Mouse (Mus musculus) liver, postnatal 0 days (tissue): ENCODE data around the gene Necab3.

Source experiments
- CTCF ChIP-seq: sonication (generic); IDR thresholded peaks from 2 replicates; pipeline ENCODE4 v1.5.1; 2016; ENCODE audit warnings: antibody characterized with exemption, low read depth
- EP300 ChIP-seq: IDR thresholded peaks from 2 replicates; pipeline ENCODE4 v1.6.1; 2016; ENCODE audit warnings: antibody characterized with exemption, low read depth, mild to moderate bottlenecking

DNA sequence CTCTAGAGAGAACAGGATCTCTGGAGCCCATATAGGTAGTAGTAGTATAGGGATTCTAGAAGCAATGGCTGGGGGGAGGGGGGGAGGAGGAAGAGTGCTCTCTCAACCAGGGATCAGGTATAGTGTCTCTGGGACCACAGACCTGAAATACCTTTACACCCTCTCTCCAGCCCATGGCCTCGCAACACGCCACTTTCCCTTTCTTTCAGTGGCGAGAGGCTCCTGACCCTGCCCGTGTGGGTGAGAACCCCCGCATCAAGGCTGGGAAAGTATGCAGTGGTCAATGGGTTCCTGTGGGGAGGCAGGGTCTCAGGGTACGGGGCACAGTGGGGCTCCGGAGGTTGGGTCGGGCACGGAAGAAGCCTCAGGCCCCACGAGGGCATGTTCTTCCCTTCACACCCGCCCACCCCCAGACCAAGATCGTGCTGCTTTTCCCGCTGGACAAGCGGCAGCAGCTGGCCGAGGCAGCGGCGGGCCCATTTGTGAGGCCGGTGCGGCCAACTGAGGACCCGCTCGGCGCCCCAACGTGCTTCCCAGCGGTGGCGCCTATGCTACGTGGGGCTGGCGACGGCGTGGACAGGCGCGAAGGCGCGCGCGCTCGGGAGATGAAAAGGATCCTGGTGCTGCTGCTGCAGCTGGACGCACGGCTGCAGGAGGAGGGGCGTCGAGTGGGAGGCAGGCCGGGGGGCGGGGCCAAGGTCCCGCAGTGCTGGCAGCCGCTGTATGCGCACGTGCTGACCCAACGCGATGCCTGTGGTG is 9.4 kb downstream of the Necab3 start:
- TF ChIP-seq CTCF (no peak), EP300 (no peak)
